Mouse (Mus musculus) forebrain, embryonic 10.5 days (tissue): ENCODE measurements around the gene Xlr3b. TPM values are rescaled to one million over a fixed set of nuclear protein-coding genes. Genes with fewer than 3 reads are reported as not detected.
"Not testable (repeated sequence)": the region's sequence is repeated elsewhere in the genome, so short reads cannot be mapped to it uniquely, and the experiment has no call there.

Source experiments
- DNase-seq: peaks from one replicate; pipeline ENCODE4 v3.0.0-alpha.2; 2017; ENCODE audit warnings: low spot score; ENCODE audit errors: extremely low spot score
- H3K27ac ChIP-seq: fragments of 300-500 bp; sonication (generic); 2 replicates; pipeline ENCODE4 v1.5.1; 2016; ENCODE audit warnings: mild to moderate bottlenecking
- H3K27me3 ChIP-seq: fragments of 300-500 bp; sonication (generic); 2 replicates; pipeline ENCODE4 v1.6.1; 2016; ENCODE audit warnings: mild to moderate bottlenecking; ENCODE audit not compliant: poor library complexity, severe bottlenecking
- H3K36me3 ChIP-seq: fragments of 300-500 bp; sonication (generic); replicated peaks from 2 replicates; pipeline ENCODE4 v1.6.1; 2016; ENCODE audit warnings: mild to moderate bottlenecking, moderate library complexity
- H3K4me1 ChIP-seq: fragments of 300-500 bp; sonication (generic); 2 replicates; pipeline ENCODE4 v1.6.1; 2016
- H3K4me3 ChIP-seq: fragments of 300-500 bp; sonication (generic); 2 replicates; pipeline ENCODE4 v1.5.1; 2016; ENCODE audit warnings: mild to moderate bottlenecking, moderate library complexity
- H3K9me3 ChIP-seq: fragments of 300-500 bp; sonication (generic); 2 replicates; pipeline ENCODE4 v1.6.1; 2016; ENCODE audit warnings: mild to moderate bottlenecking, moderate library complexity
- WGBS: fragments of 180-500 bp; shearing (Covaris S2); methylation state at CpG from one replicate; pipeline ENCODE4 v1.1.7; 2016; 5-methylcytosine and 5-hydroxymethylcytosine counted together
- polyA plus RNA-seq: library from polyadenylated mRNA; unstranded; fragments of >200 nt; fragmentation: Nextera tagmentation; extraction: Ambion mirVana; gene quantifications from 2 replicates; pipeline ENCODE4 v1.2.1, GENCODE M21; 2016

Gene Xlr3b
- 8.7 and 9.1 TPM in 2 replicates for polyA plus RNA-seq

- H3K9me3 ChIP-seq, H3K36me3 ChIP-seq, H3K4me1 ChIP-seq, H3K4me3 ChIP-seq, H3K27me3 ChIP-seq, H3K27ac ChIP-seq, DNase-seq: not testable (repeated sequence)
- 76% methylated on average over 12 of the region's 12 CpGs for WGBS
These were observed at the start of gene Xlr3b for GRCm38 (mm10) chrX:73191934-73192333. Xlr3b (plus strand) TSS chrX:73192207.

- no CpG with 5 or more reads among the region's 7 CpGs for WGBS
- H3K9me3 ChIP-seq, H3K4me3 ChIP-seq, H3K4me1 ChIP-seq, DNase-seq, H3K36me3 ChIP-seq, H3K27me3 ChIP-seq, H3K27ac ChIP-seq: not testable (repeated sequence)
These were observed 48.8 kb upstream of the Xlr3b start for GRCm38 (mm10) chrX:73143218-73143618.

- not testable (repeated sequence) for H3K4me3 ChIP-seq, DNase-seq, H3K4me1 ChIP-seq, H3K36me3 ChIP-seq, H3K27me3 ChIP-seq, H3K27ac ChIP-seq, H3K9me3 ChIP-seq
- no CpG with 5 or more reads among the region's 20 CpGs for WGBS
These were observed 43.5 kb upstream of the Xlr3b start, which contains the start of gene Xlr5b for GRCm38 (mm10) chrX:73148496-73148895. Xlr5b (plus strand) TSS chrX:73148796.

- DNase-seq, H3K4me3 ChIP-seq, H3K4me1 ChIP-seq, H3K27me3 ChIP-seq, H3K36me3 ChIP-seq, H3K9me3 ChIP-seq, H3K27ac ChIP-seq: not testable (repeated sequence)
- no CpG with 5 or more reads among the region's 7 CpGs for WGBS
These were observed 42.7 kb upstream of the Xlr3b start, which contains the start of gene DXBay18 for GRCm38 (mm10) chrX:73149350-73149749. DXBay18 (minus strand) TSS chrX:73149450.

- H3K9me3 ChIP-seq, H3K4me1 ChIP-seq, H3K27ac ChIP-seq, H3K27me3 ChIP-seq, H3K4me3 ChIP-seq, H3K36me3 ChIP-seq, DNase-seq: not testable (repeated sequence)
- 79% methylated on average over 6 of the region's 15 CpGs for WGBS
These were observed 15.1 kb upstream of the Xlr3b start, which contains the start of gene Spin2d for GRCm38 (mm10) chrX:73176889-73177288. Spin2d (minus strand) TSS chrX:73176989.

GRCm38 (mm10) chrX:73213819-73214564, 22.0 kb downstream of the Xlr3b start, which contains the start of gene Xlr4b:
Xlr4b (plus strand) TSS chrX:73214333.
- not testable (repeated sequence) for H3K27me3 ChIP-seq, H3K9me3 ChIP-seq, H3K4me3 ChIP-seq, H3K4me1 ChIP-seq, DNase-seq, H3K36me3 ChIP-seq, H3K27ac ChIP-seq
- WGBS: 79% methylated on average over 18 of the region's 19 CpGs

- H3K27me3 ChIP-seq: peaks cover 16% of the 10 kb centered on the region
- DNase-seq: no peak
- no peak overlapping the region for H3K4me3 ChIP-seq
- 53% methylated on average over 1 of the region's 1 CpGs for WGBS
- peaks cover 2% of the 10 kb centered on the region; the same call in 1 of the 2 replicates for H3K9me3 ChIP-seq
- H3K27ac ChIP-seq: no peak overlapping the region
- H3K36me3 ChIP-seq: no peaks in the 10 kb centered on the region
- H3K4me1 ChIP-seq: peaks cover 13% of the 10 kb centered on the region
These were observed 33.4 kb downstream of the Xlr3b start for GRCm38 (mm10) chrX:73225365-73225764.

- DNase-seq: peak; percentile 75
- peak within 1 kb of the TSS; percentile 68 for H3K4me3 ChIP-seq
- peaks cover 13% of the 10 kb centered on the region for H3K4me1 ChIP-seq
- H3K27ac ChIP-seq: peak within 1 kb of the TSS; percentile 89
- 18% methylated on average over 39 of the region's 39 CpGs for WGBS
- peaks cover 2% of the 10 kb centered on the region; the same call in 1 of the 2 replicates for H3K9me3 ChIP-seq
- peaks cover 16% of the 10 kb centered on the region for H3K27me3 ChIP-seq
- no peaks in the 10 kb centered on the region for H3K36me3 ChIP-seq
These were observed 36.1 kb downstream of the Xlr3b start, which contains the start of gene F8a for GRCm38 (mm10) chrX:73227914-73228605. F8a (plus strand) TSS chrX:73228291.

- peak overlapping the region; percentile 68 for H3K4me3 ChIP-seq
- H3K4me1 ChIP-seq: peaks cover 13% of the 10 kb centered on the region
- H3K36me3 ChIP-seq: no peaks in the 10 kb centered on the region
- peak; percentile 34 for DNase-seq
- 15% methylated on average over 50 of the region's 51 CpGs for WGBS
- H3K9me3 ChIP-seq: peaks cover 2% of the 10 kb centered on the region; the same call in 1 of the 2 replicates
- peaks cover 16% of the 10 kb centered on the region for H3K27me3 ChIP-seq
- H3K27ac ChIP-seq: peak overlapping the region; percentile 89
These were observed 36.7 kb downstream of the Xlr3b start for GRCm38 (mm10) chrX:73228606-73229214.

GRCm38 (mm10) chrX:73229288-73229687, 37.3 kb downstream of the Xlr3b start:
- Histone ChIP-seq H3K4me1 (peaks cover 13% of the 10 kb centered on the region), H3K27me3 (peaks cover 16% of the 10 kb centered on the region), H3K27ac (peak overlapping the region; percentile 89; the same call in 1 of the 2 replicates), H3K4me3 (peak overlapping the region; percentile 68), H3K9me3 (peaks cover 2% of the 10 kb centered on the region; the same call in 1 of the 2 replicates), H3K36me3 (no peaks in the 10 kb centered on the region)
- 54% methylated on average over 3 of the region's 3 CpGs for WGBS
- no peak for DNase-seq

GRCm38 (mm10) chrX:73242821-73243325, 50.9 kb downstream of the Xlr3b start, which contains the start of gene Xlr4c:
Xlr4c (minus strand) TSS chrX:73243130.
- not testable (repeated sequence) for DNase-seq, H3K4me3 ChIP-seq, H3K4me1 ChIP-seq, H3K27me3 ChIP-seq, H3K36me3 ChIP-seq, H3K9me3 ChIP-seq, H3K27ac ChIP-seq
- WGBS: 88% methylated on average over 14 of the region's 14 CpGs
